Mouse (Mus musculus) liver, embryonic 14.5 days (tissue): ENCODE data around the gene Mblac1. TPM values are rescaled to one million over a fixed set of nuclear protein-coding genes. Genes with fewer than 3 reads are reported as not detected.

ENCODE experiments used
- ATAC-seq: fragments of 200-750 bp; cut with Nextera tagmentation; 2 replicates; pipeline ENCODE4 v1.8.0; 2017; ENCODE audit warnings: moderate number of reproducible peaks, mild to moderate bottlenecking, moderate library complexity; ENCODE audit not compliant: insufficient read depth
- DNase-seq, 3 experiments: peaks; one replicate each; pipeline ENCODE4 v3.0.0-alpha.2; 2012 to 2013; ENCODE audit warnings: low read depth in 3 of 3, low spot score in 3 of 3
- H3K27ac ChIP-seq: fragments of 300-500 bp; sonication (generic); 2 replicates; pipeline ENCODE4 v1.5.1; 2014; ENCODE audit warnings: moderate library complexity, mild to moderate bottlenecking, control low read depth, inconsistent platforms
- H3K27me3 ChIP-seq: fragments of 300-500 bp; sonication (generic); 2 replicates; pipeline ENCODE4 v1.6.1; 2014; ENCODE audit warnings: mild to moderate bottlenecking, low read length, moderate library complexity; ENCODE audit not compliant: control insufficient read depth, insufficient read depth
- H3K36me3 ChIP-seq: fragments of 300-500 bp; sonication (generic); replicated peaks from 2 replicates; pipeline ENCODE4 v1.6.1; 2014; ENCODE audit warnings: low read depth; ENCODE audit not compliant: control insufficient read depth, insufficient read depth
- H3K4me1 ChIP-seq, 2 experiments: fragments of 200-500 bp in 1 of 2; fragments of 300-500 bp in 1 of 2; sonication (generic) in 1 of 2; replicated peaks; 2 replicates each; pipeline ENCODE4 v1.6.1; 2012 to 2014; ENCODE audit warnings: antibody characterized with exemption in 1 of 2, inconsistent platforms in 1 of 2, low read length in 1 of 2; ENCODE audit not compliant: control insufficient read depth in 2 of 2, insufficient read depth in 2 of 2
- H3K4me2 ChIP-seq: fragments of 300-500 bp; sonication (generic); 2 replicates; pipeline ENCODE4 v1.6.1; 2014; ENCODE audit warnings: low read depth, mild to moderate bottlenecking, control low read depth, moderate library complexity
- H3K4me3 ChIP-seq, 2 experiments: fragments of 200-500 bp in 1 of 2; fragments of 300-500 bp in 1 of 2; sonication (generic) in 1 of 2; 2 replicates each; pipeline ENCODE4 v1.5.1; 2012 to 2014; ENCODE audit warnings: low read depth in 2 of 2, low read length in 2 of 2, mild to moderate bottlenecking in 2 of 2, control low read depth in 1 of 2, inconsistent platforms in 1 of 2, moderate library complexity in 1 of 2; ENCODE audit not compliant: insufficient read depth in 1 of 2
- H3K9ac ChIP-seq: fragments of 300-500 bp; sonication (generic); replicated peaks from 2 replicates; pipeline ENCODE4 v1.6.1; 2014; ENCODE audit warnings: mild to moderate bottlenecking, control low read depth, moderate library complexity
- H3K9me3 ChIP-seq: fragments of 300-500 bp; sonication (generic); 2 replicates; pipeline ENCODE4 v1.6.1; 2016; ENCODE audit warnings: low read length, mixed read lengths; ENCODE audit not compliant: control insufficient read depth
- CTCF ChIP-seq: IDR thresholded peaks from 2 replicates; pipeline ENCODE4 v1.5.1; 2016; ENCODE audit warnings: antibody characterized with exemption, low read depth, control low read depth
- EP300 ChIP-seq: IDR thresholded peaks from 2 replicates; pipeline ENCODE4 v1.6.1; 2016; ENCODE audit warnings: antibody characterized with exemption, low read depth
- WGBS: fragments of 180-500 bp; shearing (Covaris S2); extraction: QIAGEN DNeasy Blood & Tissue Kit; methylation state at CpG from one replicate; pipeline ENCODE4 v1.1.7; 2014; ENCODE audit not compliant: insufficient replicate concordance; 5-methylcytosine and 5-hydroxymethylcytosine counted together
- polyA plus RNA-seq, 2 experiments: library from polyadenylated mRNA; depleted of rRNA in 1 of 2; stranded (reverse) in 1 of 2; unstranded in 1 of 2; fragments of >200 nt; fragmentation: Nextera tagmentation in 1 of 2; extraction: Ambion mirVana in 1 of 2; gene quantifications; 2 replicates each; pipeline versions ENCODE4 v1.2.1 to v1.2.3; 2012 to 2014

Mblac1 gene
- polyA plus RNA-seq, 2 experiments = 2.2 TPM

- Histone ChIP-seq H3K27me3 (no peaks in the 10 kb centered on the region), H3K4me3 (peak overlapping the region; percentile 74 to 81), H3K4me1 (peaks cover 0 to 6% of the 10 kb centered on the region in 2 experiments; a peak in 3 of 4 replicates), H3K36me3 (peaks cover 5% of the 10 kb centered on the region; the same call in 1 of the 2 replicates), H3K27ac (no peak overlapping the region; the same call in 1 of the 2 replicates), H3K4me2 (peak overlapping the region; percentile 82), H3K9ac (peak overlapping the region; percentile 83), H3K9me3 (no peaks in the 10 kb centered on the region)
- no peak for TF ChIP-seq CTCF
- ATAC-seq (peak; percentile 56), DNase-seq (no peak)
- 3% methylated on average over 29 of the region's 29 CpGs for WGBS
Observed at GRCm38 (mm10) chr5:138194755-138195345, 736 bp downstream of the Mblac1 start.

DNA sequence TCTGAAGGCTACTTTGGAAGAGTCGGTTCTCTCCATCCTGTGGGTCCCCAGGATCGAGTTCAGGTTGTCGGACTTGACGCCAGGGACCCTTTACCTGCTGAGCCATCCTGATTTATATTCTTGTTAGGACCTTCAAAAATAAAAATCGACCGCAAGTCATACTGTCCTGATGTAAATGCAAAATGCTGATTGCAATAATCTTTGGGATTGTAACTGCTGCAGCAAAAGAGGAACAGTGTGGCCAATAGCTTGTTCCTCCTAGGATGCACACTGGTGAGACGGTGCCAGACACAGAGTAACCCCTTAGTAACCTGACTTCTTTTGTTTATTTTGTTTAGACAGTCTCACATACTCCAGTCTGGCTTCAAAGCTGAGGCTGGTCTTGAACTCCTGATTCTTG is 1.3 kb downstream of the Mblac1 start:
- peaks cover 3% of the 10 kb centered on the region; the same call in 1 of the 2 replicates for H3K36me3 ChIP-seq
- H3K27me3 ChIP-seq = no peaks in the 10 kb centered on the region
- no peak overlapping the region for H3K9ac ChIP-seq
- WGBS = 60% methylated on average over 7 of the region's 7 CpGs
- H3K4me2 ChIP-seq = peak overlapping the region; percentile 82
- ATAC-seq = no peak
- DNase-seq = no peak
- no peak for TF ChIP-seq EP300
- no peak for TF ChIP-seq CTCF
- H3K4me1 ChIP-seq = peaks cover 0 to 6% of the 10 kb centered on the region in 2 experiments; a peak in 3 of 4 replicates
- H3K27ac ChIP-seq = no peak overlapping the region
- H3K4me3 ChIP-seq = peak overlapping the region in 1 of 2 experiments; percentile 74; a peak in 2 of 4 replicates
- H3K9me3 ChIP-seq = no peaks in the 10 kb centered on the region

- no peaks in the 10 kb centered on the region for H3K36me3 ChIP-seq
- no peaks in the 10 kb centered on the region; a peak in 1 of 4 replicates for H3K4me1 ChIP-seq
- H3K27ac ChIP-seq = no peak overlapping the region
- H3K27me3 ChIP-seq = no peaks in the 10 kb centered on the region
- H3K4me3 ChIP-seq = no peak overlapping the region
- H3K9me3 ChIP-seq = no peaks in the 10 kb centered on the region; the same call in 1 of the 2 replicates
- WGBS = 13% methylated on average over 1 of the region's 1 CpGs
- no peak overlapping the region for H3K4me2 ChIP-seq
- TF ChIP-seq CTCF (peak; percentile 39), EP300 (no peak)
- ATAC-seq (no peak), DNase-seq (no peak)
- no peak overlapping the region for H3K9ac ChIP-seq
Observed at GRCm38 (mm10) chr5:138199576-138199975, 5.5 kb downstream of the Mblac1 start.

GRCm38 (mm10) chr5:138202086-138202485 is 8.0 kb downstream of the Mblac1 start:
- 60% methylated on average over 3 of the region's 3 CpGs for WGBS
- ATAC-seq = no peak
- no peak for TF ChIP-seq EP300
- TF ChIP-seq CTCF = no peak

GRCm38 (mm10) chr5:138207253-138207652 is 13.1 kb downstream of the Mblac1 start:
- Histone ChIP-seq H3K4me1 (no peaks in the 10 kb centered on the region), H3K27ac (no peak overlapping the region), H3K4me3 (no peak overlapping the region), H3K4me2 (no peak overlapping the region), H3K9me3 (no peaks in the 10 kb centered on the region; the same call in 1 of the 2 replicates), H3K9ac (no peak overlapping the region), H3K36me3 (no peaks in the 10 kb centered on the region), H3K27me3 (no peaks in the 10 kb centered on the region)
- no peak for ATAC-seq
- no peak for DNase-seq
- TF ChIP-seq EP300 (no peak), CTCF (no peak)
- 61% methylated on average over 1 of the region's 1 CpGs for WGBS

More at GRCm38 (mm10) chr5:138202086-138202485, 8.0 kb downstream of the Mblac1 start:
- Histone ChIP-seq H3K9me3 (no peaks in the 10 kb centered on the region; the same call in 1 of the 2 replicates), H3K36me3 (no peaks in the 10 kb centered on the region), H3K4me2 (no peak overlapping the region), H3K27me3 (no peaks in the 10 kb centered on the region), H3K4me1 (no peaks in the 10 kb centered on the region), H3K9ac (no peak overlapping the region), H3K27ac (no peak overlapping the region), H3K4me3 (no peak overlapping the region)
- no peak for DNase-seq
